ENCODE assay signal across 8 mouse cellular contexts in the genomic region with DNA sequence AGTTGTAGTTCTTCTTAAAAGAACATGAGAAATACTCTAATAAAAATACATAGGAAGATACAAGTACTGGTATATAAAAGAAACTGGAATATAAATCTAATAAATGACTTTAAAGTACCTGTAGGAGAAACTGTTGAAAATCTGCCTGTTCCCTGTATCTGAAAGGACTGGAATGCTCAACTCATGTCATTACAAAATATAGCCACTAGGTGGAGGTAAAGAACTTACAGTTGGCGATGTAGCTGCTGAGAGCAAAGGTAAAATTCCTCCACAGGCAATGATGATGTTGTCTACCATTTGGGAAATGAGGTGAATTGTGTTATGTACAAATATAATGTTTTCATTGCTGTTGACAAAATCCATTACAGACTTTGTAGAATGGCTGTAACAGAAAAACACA.
DNase-seq lines count a peak whose midpoint lies in the region; ATAC-seq and TF ChIP-seq lines count a peak whose summit lies in the region.

No protein-coding gene starts in this region.

- peaks cover 17% of the 10 kb centered on the region for H3K36me3 ChIP-seq in midbrain, postnatal 0 days (ENCODE audit: insufficient read depth, low read length)

- H3K4me1 ChIP-seq in midbrain, postnatal 0 days (ENCODE audit: insufficient read depth, low read length) = no peaks in the 10 kb centered on the region

- ATAC-seq in midbrain, postnatal 0 days (ENCODE audit: low FRiP score) = peak; percentile 49; the same call in 1 of the 2 replicates

- H3K4me3 ChIP-seq in left cerebral cortex, adult 2 months = no peak overlapping the region
- no peak overlapping the region for H3K4me3 ChIP-seq in midbrain, postnatal 0 days (ENCODE audit: low read depth, low read length)

- intact Hi-C loops in left cerebral cortex, adult 2 months (cut with DNase I) = loop anchor here (2.0 to 10.0 kb wide), 2 partner anchors 1205 to 1445 kb away; no protein-coding TSS in a partner anchor
- intact Hi-C loops in left cerebral cortex, postnatal 4 days (cut with DNase I) = loop anchor here (5.0 kb wide), 1 partner anchor 1202 kb away; no protein-coding TSS in a partner anchor

- H3K27me3 ChIP-seq in midbrain, postnatal 0 days (ENCODE audit: insufficient read depth, low read length) = no peaks in the 10 kb centered on the region

- H3K9me3 ChIP-seq in midbrain, postnatal 0 days (ENCODE audit: low read length) = no peaks in the 10 kb centered on the region

- no peak overlapping the region for H3K9ac ChIP-seq in midbrain, postnatal 0 days (replicated peaks; ENCODE audit: low read length, poor library complexity, severe bottlenecking)

- no peak overlapping the region for H3K27ac ChIP-seq in left cerebral cortex, adult 2 months
- no peak overlapping the region for H3K27ac ChIP-seq in midbrain, postnatal 0 days (ENCODE audit: low read depth, low read length)

- 7% methylated on average over 1 of the region's 1 CpGs for WGBS in midbrain, postnatal 0 days

- TF ChIP-seq CTCF in left cerebral cortex, adult 2 months (IDR thresholded peaks at IDR 0.05) = peak; percentile 87
- peak; percentile 94 for TF ChIP-seq CTCF in midbrain, postnatal 0 days (IDR thresholded peaks at IDR 0.05)

- H3K4me2 ChIP-seq in midbrain, postnatal 0 days (ENCODE audit: low read depth, low read length, poor library complexity, severe bottlenecking) = no peak overlapping the region

- DNase-seq in left cerebral cortex, adult 2 months (ENCODE audit: extremely low spot score in 1 of 2, low spot score in 2 of 2) = no peak
- DNase-seq in left cerebral cortex, postnatal 4 days = no peak
- peak; percentile 81 for DNase-seq in NIH3T3 (ENCODE audit: low read depth)
- DNase-seq in fibroblast of lung, adult 2 months (ENCODE audit: low read depth) = peak; percentile 19
- peak; percentile 85 for DNase-seq in midbrain, postnatal 0 days (ENCODE audit: low spot score)
- no peak for DNase-seq in ovary, postnatal 14 days (ENCODE audit: low spot score)
- no peak for DNase-seq in spleen, postnatal 36 days (ENCODE audit: low spot score in 2 of 2)
- DNase-seq in thymus, postnatal 14 days = no peak

Comparison
In these comparisons a context has a peak if more than half of its experiments do, and no peak if none do; other contexts are left out.
1. DNase-seq: peak in NIH3T3 (single experiment), fibroblast of lung, adult 2 months (single experiment) and midbrain, postnatal 0 days (single experiment); none in left cerebral cortex, adult 2 months (0 of 2), left cerebral cortex, postnatal 4 days (single experiment), ovary, postnatal 14 days (single experiment), spleen, postnatal 36 days (0 of 2) and thymus, postnatal 14 days (single experiment).